Mouse (Mus musculus): ENCODE measurements around the gene 3110009E18Rik. TPM values are rescaled to one million over a fixed set of nuclear protein-coding genes. Genes with fewer than 3 reads are reported as not detected.

3110009E18Rik gene
- total and polyA plus RNA-seq, 3 experiments = 15.1 to 16.5 TPM; not detected in 1

DNA sequence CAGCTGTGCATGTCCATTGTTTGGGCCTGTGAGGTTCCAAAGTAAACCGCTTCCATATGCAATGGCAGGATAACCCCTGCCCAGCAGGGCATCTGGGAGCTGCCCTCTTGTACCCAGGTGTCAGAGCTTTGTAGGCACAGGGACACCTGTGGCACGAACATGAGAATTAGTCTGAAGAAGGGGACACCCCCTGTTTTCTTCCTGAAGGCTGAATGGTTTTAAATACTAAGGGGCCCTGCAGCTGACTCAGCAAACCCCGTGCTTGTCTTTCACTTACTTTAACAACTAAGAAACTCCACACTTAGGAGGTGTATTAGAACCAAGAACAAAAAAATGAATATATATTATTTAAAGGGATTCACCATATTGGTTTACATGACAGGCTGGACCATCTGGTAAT, 77.2 kb downstream of the 3110009E18Rik start:
- no peaks in the 10 kb centered on the region for H3K36me3 ChIP-seq (ENCODE audit: control insufficient read depth in 1 of 2, insufficient read depth in 2 of 2, low read length in 2 of 2)
- H3K27ac ChIP-seq (ENCODE audit: control insufficient read depth, low read depth, low read length) = no peak overlapping the region
- no peak for DNase-seq (ENCODE audit: low read depth, low spot score)
- TF ChIP-seq ELF1 (IDR thresholded peaks at IDR 0.05; ENCODE audit: low read depth, low read length) (no peak), NRF1 (IDR thresholded peaks at IDR 0.05; ENCODE audit: insufficient read depth, low read depth, low read length, poor library complexity, severe bottlenecking) (no peak), JUND (IDR thresholded peaks at IDR 0.05; ENCODE audit: low read depth, low read length) (no peak), USF2 (IDR thresholded peaks at IDR 0.05; ENCODE audit: borderline replicate concordance in 1 of 2, insufficient read depth in 1 of 2, low read depth in 1 of 2, low read length in 2 of 2) (no peak), POLR2A (IDR thresholded peaks at IDR 0.05; ENCODE audit: control insufficient read depth in 1 of 2, insufficient read depth in 1 of 2, low read depth in 1 of 2, low read length in 2 of 2, poor library complexity in 1 of 2) (no peak), CHD2 (IDR thresholded peaks at IDR 0.05; ENCODE audit: low read length) (no peak), MEF2A (IDR thresholded peaks at IDR 0.05; ENCODE audit: extremely low read depth, insufficient replicate concordance, low read depth, low read length, poor library complexity, severe bottlenecking) (no peak), GABPA (IDR thresholded peaks at IDR 0.05; ENCODE audit: low read depth, low read length) (no peak), TBP (IDR thresholded peaks at IDR 0.05; ENCODE audit: low read depth, low read length) (no peak), MAFK (IDR thresholded peaks at IDR 0.05; ENCODE audit: borderline replicate concordance, low read depth, low read length) (no peak), RAD21 (IDR thresholded peaks at IDR 0.05; ENCODE audit: low read depth, low read length) (no peak), GATA1 (IDR thresholded peaks at IDR 0.05; ENCODE audit: low read depth, low read length) (no peak), NELFE (IDR thresholded peaks at IDR 0.05; ENCODE audit: low read depth, low read length) (no peak), CTCF (IDR thresholded peaks at IDR 0.05 in 2 of 3, conservative IDR thresholded peaks at IDR 0.05 in 1 of 3; ENCODE audit: control insufficient read depth in 1 of 3, insufficient read depth in 1 of 3, low read depth in 2 of 3, low read length in 3 of 3, poor library complexity in 1 of 3, severe bottlenecking in 1 of 3) (no peak), ZKSCAN1 (IDR thresholded peaks at IDR 0.05; ENCODE audit: low read depth, low read length) (no peak), EP300 (IDR thresholded peaks at IDR 0.05; ENCODE audit: low read depth in 1 of 2, low read length in 2 of 2) (no peak), MYB (IDR thresholded peaks at IDR 0.05; ENCODE audit: low read depth, low read length) (no peak), ZNF384 (IDR thresholded peaks at IDR 0.05; ENCODE audit: low read depth, low read length) (no peak)
- H3K4me3 ChIP-seq (ENCODE audit: control insufficient read depth in 1 of 2, insufficient read depth in 1 of 2, low read depth in 2 of 2, low read length in 2 of 2) = no peak overlapping the region
- no peaks in the 10 kb centered on the region for H3K9me3 ChIP-seq (replicated peaks; ENCODE audit: insufficient read depth, low read length)
- H3K4me1 ChIP-seq (ENCODE audit: control insufficient read depth in 1 of 2, insufficient read depth in 2 of 2, low read length in 2 of 2) = 0 out of 4 replicates have a peak, but pooled peaks cover 0 to 2% of the 10 kb centered on the region in 2 experiments
- H3K27me3 ChIP-seq (ENCODE audit: control insufficient read depth in 1 of 2, insufficient read depth in 2 of 2, low read length in 2 of 2) = no peaks in the 10 kb centered on the region
- no peaks in the 10 kb centered on the region for H3K79me2 ChIP-seq (ENCODE audit: control insufficient read depth, insufficient read depth, low read length, poor library complexity)
- no peak overlapping the region for H3K9ac ChIP-seq (ENCODE audit: control insufficient read depth, low read depth, low read length, poor library complexity, severe bottlenecking)

DNA sequence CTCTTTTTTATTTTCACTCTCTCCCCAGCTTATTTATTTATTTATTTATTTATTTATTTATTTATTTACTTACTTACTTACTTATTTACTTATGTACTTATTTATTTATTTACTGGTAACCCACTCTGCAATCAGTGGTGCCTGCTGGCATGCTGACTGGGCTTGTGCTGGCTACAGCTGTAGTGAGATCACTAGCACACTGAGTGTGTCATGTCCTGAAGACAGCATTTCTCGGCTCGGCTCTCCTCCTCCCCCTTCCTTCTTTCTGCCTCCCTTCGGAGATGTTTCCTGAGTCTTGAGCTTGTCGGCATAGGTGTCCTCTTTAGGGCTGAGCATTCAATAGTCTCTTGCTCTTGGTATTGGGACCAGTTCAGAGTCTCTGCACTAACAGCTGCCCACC, 78.0 kb downstream of the 3110009E18Rik start:
- TF ChIP-seq MXI1 (IDR thresholded peaks at IDR 0.05; ENCODE audit: low read depth, low read length) (no peak), JUND (IDR thresholded peaks at IDR 0.05; ENCODE audit: low read depth, low read length) (no peak), MAZ (IDR thresholded peaks at IDR 0.05; ENCODE audit: low read depth, low read length) (no peak), SMC3 (IDR thresholded peaks at IDR 0.05; ENCODE audit: low read depth, low read length) (no peak), BHLHE40 (IDR thresholded peaks at IDR 0.05; ENCODE audit: borderline replicate concordance, low read depth, low read length) (no peak), ELF1 (IDR thresholded peaks at IDR 0.05; ENCODE audit: low read depth, low read length) (no peak), NELFE (IDR thresholded peaks at IDR 0.05; ENCODE audit: low read depth, low read length) (no peak), ZMIZ1 (IDR thresholded peaks at IDR 0.05; ENCODE audit: low read depth, low read length) (no peak), TBP (IDR thresholded peaks at IDR 0.05; ENCODE audit: low read depth, low read length) (no peak), MAFK (IDR thresholded peaks at IDR 0.05; ENCODE audit: borderline replicate concordance, low read depth, low read length) (no peak), USF1 (IDR thresholded peaks at IDR 0.05; ENCODE audit: low read depth, low read length) (no peak), GABPA (IDR thresholded peaks at IDR 0.05; ENCODE audit: low read depth, low read length) (no peak), USF2 (IDR thresholded peaks at IDR 0.05; ENCODE audit: borderline replicate concordance in 1 of 2, insufficient read depth in 1 of 2, low read depth in 1 of 2, low read length in 2 of 2) (no peak), ZNF384 (IDR thresholded peaks at IDR 0.05; ENCODE audit: low read depth, low read length) (no peak), ZKSCAN1 (IDR thresholded peaks at IDR 0.05; ENCODE audit: low read depth, low read length) (no peak), POLR2A (IDR thresholded peaks at IDR 0.05; ENCODE audit: control insufficient read depth in 1 of 2, insufficient read depth in 1 of 2, low read depth in 1 of 2, low read length in 2 of 2, poor library complexity in 1 of 2) (no peak), UBTF (IDR thresholded peaks at IDR 0.05; ENCODE audit: borderline replicate concordance, insufficient read depth, low read depth, low read length) (no peak), RCOR1 (IDR thresholded peaks at IDR 0.05; ENCODE audit: low read depth, low read length) (no peak), NRF1 (IDR thresholded peaks at IDR 0.05; ENCODE audit: insufficient read depth, low read depth, low read length, poor library complexity, severe bottlenecking) (no peak)
- no peaks in the 10 kb centered on the region for H3K36me3 ChIP-seq (ENCODE audit: control insufficient read depth in 1 of 2, insufficient read depth in 2 of 2, low read length in 2 of 2)
- no peaks in the 10 kb centered on the region for H3K27me3 ChIP-seq (ENCODE audit: control insufficient read depth in 1 of 2, insufficient read depth in 2 of 2, low read length in 2 of 2)
- H3K9me3 ChIP-seq (replicated peaks; ENCODE audit: insufficient read depth, low read length) = no peaks in the 10 kb centered on the region
- no peak overlapping the region for H3K4me3 ChIP-seq (ENCODE audit: control insufficient read depth in 1 of 2, insufficient read depth in 1 of 2, low read depth in 2 of 2, low read length in 2 of 2)
- DNase-seq (ENCODE audit: low read depth, low spot score) = no peak
- no peak overlapping the region for H3K27ac ChIP-seq (ENCODE audit: control insufficient read depth, low read depth, low read length)
- no peaks in the 10 kb centered on the region for H3K79me2 ChIP-seq (ENCODE audit: control insufficient read depth, insufficient read depth, low read length, poor library complexity)
- 0 out of 4 replicates have a peak, but pooled peaks cover 0 to 2% of the 10 kb centered on the region in 2 experiments for H3K4me1 ChIP-seq (ENCODE audit: control insufficient read depth in 1 of 2, insufficient read depth in 2 of 2, low read length in 2 of 2)
- H3K9ac ChIP-seq (ENCODE audit: control insufficient read depth, low read depth, low read length, poor library complexity, severe bottlenecking) = no peak overlapping the region
